Mouse (Mus musculus): ENCODE measurements around the gene Plbd2.

GRCm38 (mm10) chr5:120436885-120437495, 66.4 kb downstream of the Plbd2 start:
- TF ChIP-seq CTCF (IDR thresholded peaks at IDR 0.05; ENCODE audit: low read depth) (no peak), EP300 (IDR thresholded peaks at IDR 0.05; ENCODE audit: low read depth) (no peak)

All from liver, embryonic 14.5 days (tissue).